Mouse (Mus musculus): Measurements from ENCODE around the gene Kri1. TPM values are rescaled to one million over a fixed set of nuclear protein-coding genes. Genes with fewer than 3 reads are reported as not detected.
"Not testable (repeated sequence)": the region's sequence is repeated elsewhere in the genome, so short reads cannot be mapped to it uniquely, and the experiment has no call there.

The Kri1 gene
- polyA plus RNA-seq, 1 experiment: 29.3 TPM

GRCm38 (mm10) chr9:21224576-21225414, 63.0 kb downstream of the Kri1 start:
- Histone ChIP-seq H3K27me3 (ENCODE audit: control insufficient read depth, insufficient read depth, insufficient read length) (no peaks in the 10 kb centered on the region), H3K79me3 (ENCODE audit: low read depth) (no peaks in the 10 kb centered on the region), H3K36me3 (ENCODE audit: control insufficient read depth, insufficient read depth) (peaks cover 2% of the 10 kb centered on the region), H3K79me2 (ENCODE audit: control insufficient read depth, insufficient read depth) (no peaks in the 10 kb centered on the region), H3K4me3 (ENCODE audit: insufficient read depth, poor library complexity, severe bottlenecking) (no peak overlapping the region), H3ac (ENCODE audit: control insufficient read depth, insufficient read length, low read depth) (no peak overlapping the region)
- peak; percentile 46 for TF ChIP-seq MAX (IDR thresholded peaks at IDR 0.05)
- TF ChIP-seq MYOD1 (IDR thresholded peaks at IDR 0.05; ENCODE audit: control insufficient read depth, insufficient read length, low read depth): no peak
- TF ChIP-seq CTCF (IDR thresholded peaks at IDR 0.05; ENCODE audit: control insufficient read depth, insufficient read depth, insufficient read length): no peak
- no peak for TF ChIP-seq FOSL1 (IDR thresholded peaks at IDR 0.05; ENCODE audit: insufficient read depth, low read length, poor library complexity, severe bottlenecking)
- TF ChIP-seq CEBPB (IDR thresholded peaks at IDR 0.05; ENCODE audit: low read depth): no peak
- no peak for TF ChIP-seq MYOG (IDR thresholded peaks at IDR 0.05; ENCODE audit: control insufficient read depth, extremely low read depth, insufficient read length)
- TF ChIP-seq USF1 (IDR thresholded peaks at IDR 0.05; ENCODE audit: low read depth): no peak

GRCm38 (mm10) chr9:21223906-21224305, 63.9 kb downstream of the Kri1 start:
- Histone ChIP-seq H3K36me3 (ENCODE audit: control insufficient read depth, insufficient read depth) (no peaks in the 10 kb centered on the region), H3K79me3 (ENCODE audit: low read depth) (no peaks in the 10 kb centered on the region), H3K27me3 (ENCODE audit: control insufficient read depth, insufficient read depth, insufficient read length) (no peaks in the 10 kb centered on the region), H3K79me2 (ENCODE audit: control insufficient read depth, insufficient read depth) (no peaks in the 10 kb centered on the region), H3ac (ENCODE audit: control insufficient read depth, insufficient read length, low read depth) (no peak overlapping the region), H3K4me3 (ENCODE audit: insufficient read depth, poor library complexity, severe bottlenecking) (no peak overlapping the region)
- TF ChIP-seq MYOD1 (IDR thresholded peaks at IDR 0.05; ENCODE audit: control insufficient read depth, insufficient read length, low read depth): no peak
- no peak for TF ChIP-seq FOSL1 (IDR thresholded peaks at IDR 0.05; ENCODE audit: insufficient read depth, low read length, poor library complexity, severe bottlenecking)
- TF ChIP-seq MYOG (IDR thresholded peaks at IDR 0.05; ENCODE audit: control insufficient read depth, extremely low read depth, insufficient read length): no peak

GRCm38 (mm10) chr9:21223490-21223889, 64.3 kb downstream of the Kri1 start:
- H3ac ChIP-seq (ENCODE audit: control insufficient read depth, insufficient read length, low read depth); H3K36me3 ChIP-seq (ENCODE audit: control insufficient read depth, insufficient read depth); H3K79me3 ChIP-seq (ENCODE audit: low read depth); H3K79me2 ChIP-seq (ENCODE audit: control insufficient read depth, insufficient read depth); H3K4me3 ChIP-seq (ENCODE audit: insufficient read depth, poor library complexity, severe bottlenecking); H3K27me3 ChIP-seq (ENCODE audit: control insufficient read depth, insufficient read depth, insufficient read length): not testable (repeated sequence)

Other genes starting within 250 kb of the Kri1 start
- gene Zglp1, start 220.9 kb downstream of the Kri1 start, polyA plus RNA-seq (2012; fragmentation: generic; extraction: Trizol): 0.43 TPM
- 0.96 TPM for gene Gm49373, start 214.9 kb downstream of the Kri1 start, polyA plus RNA-seq (2012; fragmentation: generic; extraction: Trizol)
- 109 TPM for gene Fdx1l, start 214.4 kb downstream of the Kri1 start, polyA plus RNA-seq (2012; fragmentation: generic; extraction: Trizol)
- gene Gm38431, start 196.0 kb downstream of the Kri1 start, polyA plus RNA-seq (2012; fragmentation: generic; extraction: Trizol): 1.3 TPM
- gene Raver1, start 196.0 kb downstream of the Kri1 start, polyA plus RNA-seq (2012; fragmentation: generic; extraction: Trizol): 49.2 TPM
- 8.7 TPM for gene Tyk2, start 156.7 kb downstream of the Kri1 start, polyA plus RNA-seq (2012; fragmentation: generic; extraction: Trizol)
- gene Cdc37, start 138.0 kb downstream of the Kri1 start, polyA plus RNA-seq (2012; fragmentation: generic; extraction: Trizol): 342 TPM
- 7.4 TPM for gene Pde4a, start 122.3 kb downstream of the Kri1 start, polyA plus RNA-seq (2012; fragmentation: generic; extraction: Trizol)
- gene Keap1, start 48.6 kb downstream of the Kri1 start, polyA plus RNA-seq (2012; fragmentation: generic; extraction: Trizol): 41.5 TPM
- gene S1pr5, start 39.5 kb downstream of the Kri1 start, polyA plus RNA-seq (2012; fragmentation: generic; extraction: Trizol): 0.04 TPM
- gene Atg4d, start 22.7 kb downstream of the Kri1 start, polyA plus RNA-seq (2012; fragmentation: generic; extraction: Trizol): 33.7 TPM
- gene Cdkn2d, start 3.4 kb upstream of the Kri1 start, polyA plus RNA-seq (2012; fragmentation: generic; extraction: Trizol): 49.4 TPM
- not detected for gene Ap1m2, start 24.4 kb upstream of the Kri1 start, polyA plus RNA-seq (2012; fragmentation: generic; extraction: Trizol)
- gene Slc44a2, start 32.7 kb upstream of the Kri1 start, polyA plus RNA-seq (2012; fragmentation: generic; extraction: Trizol): 221 TPM
- gene Ilf3, start 79.9 kb upstream of the Kri1 start, polyA plus RNA-seq (2012; fragmentation: generic; extraction: Trizol): 66.6 TPM
- gene Qtrt1, start 123.9 kb upstream of the Kri1 start, polyA plus RNA-seq (2012; fragmentation: generic; extraction: Trizol): 61.7 TPM
- 64.4 TPM for gene Dnm2, start 136.9 kb upstream of the Kri1 start, polyA plus RNA-seq (2012; fragmentation: generic; extraction: Trizol)
- gene Tmed1, start 222.3 kb upstream of the Kri1 start, polyA plus RNA-seq (2012; fragmentation: generic; extraction: Trizol): 100 TPM
- gene AB124611, start 238.2 kb upstream of the Kri1 start, polyA plus RNA-seq (2012; fragmentation: generic; extraction: Trizol): 0.19 TPM

Data from C2C12 (cell line).